In the genomic region with DNA sequence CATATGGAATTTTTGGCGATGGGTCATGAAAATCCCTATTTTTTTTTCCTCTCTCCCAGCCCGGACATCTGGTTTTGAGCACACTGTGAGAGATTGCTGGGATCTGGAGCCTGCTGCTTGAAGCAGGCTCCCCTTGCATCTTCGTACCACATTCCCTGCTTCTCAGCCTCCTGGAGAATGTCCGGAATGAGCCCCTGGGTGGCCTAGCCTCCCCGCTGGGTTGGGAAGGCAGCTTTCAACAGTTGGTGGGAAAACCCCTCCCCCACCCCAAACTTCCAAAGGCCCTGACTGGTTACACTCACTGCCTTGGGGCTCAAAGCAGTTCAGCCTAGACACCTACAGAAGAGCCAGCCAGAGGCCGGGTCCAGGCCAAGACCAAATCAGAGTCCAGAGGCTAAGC, we compare ENCODE assay signal across 9 mouse cellular contexts. TPM values are rescaled to one million over a fixed set of nuclear protein-coding genes. Genes with fewer than 3 reads are reported as not detected.
DNase-seq lines count a peak whose midpoint lies in the region; ATAC-seq and TF ChIP-seq lines count a peak whose summit lies in the region.
"Had no signal": no experiment of that assay in that cellular context is flagged by ENCODE, and none has a peak within 500 bp of the region (broad histone marks: within the 10 kb centered on the region; RNA-seq: fewer than 3 reads in every experiment).

No protein-coding gene starts in this region.

- no peak overlapping the region for H3K9ac ChIP-seq in liver, postnatal 0 days (replicated peaks)
- H3K9ac ChIP-seq in embryonic facial prominence, embryonic 13.5 days, result 0 out of 2 replicates have a peak overlapping the region, but pooled peaks have one; percentile 1

- H3K4me3 ChIP-seq in liver, postnatal 0 days (ENCODE audit: low read depth, low read length), result no peak overlapping the region
- no peak overlapping the region for H3K4me3 ChIP-seq in embryonic facial prominence, embryonic 13.5 days

- no peak overlapping the region for H3K27ac ChIP-seq in liver, postnatal 0 days (ENCODE audit: low read depth)
- H3K27ac ChIP-seq in embryonic facial prominence, embryonic 13.5 days, result peak overlapping the region; percentile 95

- TF ChIP-seq CTCF in liver, postnatal 0 days (IDR thresholded peaks at IDR 0.05; ENCODE audit: low read depth), result no peak

- WGBS in liver, postnatal 0 days (ENCODE audit: insufficient replicate concordance), result 74% methylated on average over 6 of the region's 6 CpGs
- WGBS in embryonic facial prominence, embryonic 13.5 days, result 3% methylated on average over 6 of the region's 6 CpGs

- ATAC-seq in liver, postnatal 0 days, result no peak
- ATAC-seq in embryonic facial prominence, embryonic 13.5 days (ENCODE audit: insufficient number of reproducible peaks, insufficient read depth, low FRiP score, low TSS enrichment, low read depth), result peak; percentile 22; the same call in 1 of the 2 replicates
- no peak for ATAC-seq in erythroblast, adult 5-6 weeks (replicated peaks; ENCODE audit: low FRiP score, poor library complexity, severe bottlenecking)

- peaks cover 6% of the 10 kb centered on the region for H3K4me1 ChIP-seq in liver, postnatal 0 days (ENCODE audit: insufficient read depth)
- peaks cover 54% of the 10 kb centered on the region for H3K4me1 ChIP-seq in embryonic facial prominence, embryonic 13.5 days

- no peaks in the 10 kb centered on the region for H3K27me3 ChIP-seq in liver, postnatal 0 days (ENCODE audit: insufficient read depth, low read length)
- H3K27me3 ChIP-seq in embryonic facial prominence, embryonic 13.5 days, result no peaks in the 10 kb centered on the region

- DNase-seq in liver (peak; percentile 44), R1 (ENCODE audit: low read depth, low spot score) (peak; percentile 75)
- no peak for DNase-seq in liver, postnatal 0 days
- peak; percentile 49 to 76 for DNase-seq in lung, postnatal 4 days
- DNase-seq in urinary bladder, postnatal 10 days (ENCODE audit: low spot score), result no peak
- no peak for DNase-seq in urinary bladder, postnatal 36 days (ENCODE audit: low spot score in 2 of 2)
- DNase-seq: cerebellum, postnatal 36 days had no signal

- H3K4me2 ChIP-seq in liver, postnatal 0 days (ENCODE audit: low read depth, low read length), result no peak overlapping the region
- H3K4me2 ChIP-seq in embryonic facial prominence, embryonic 13.5 days, result 0 out of 2 replicates have a peak overlapping the region, but pooled peaks have one; percentile 11

- no peak for TF ChIP-seq EP300 in liver, postnatal 0 days (IDR thresholded peaks at IDR 0.05; ENCODE audit: low read depth)

- H3K36me3 ChIP-seq in liver, postnatal 0 days (replicated peaks; ENCODE audit: insufficient read depth, low read length), result no peaks in the 10 kb centered on the region
- H3K36me3 ChIP-seq in embryonic facial prominence, embryonic 13.5 days, result no peaks in the 10 kb centered on the region

- no peaks in the 10 kb centered on the region for H3K9me3 ChIP-seq in liver, postnatal 0 days (ENCODE audit: low read length)
- H3K9me3 ChIP-seq in embryonic facial prominence, embryonic 13.5 days, result no peaks in the 10 kb centered on the region

RNA-seq across cellular contexts. Expression of a gene that starts 5.8 kb away (rescaled TPM):
- 3.1 and 3.4 TPM in 2 replicates for polyA plus RNA-seq in liver, postnatal 0 days (2015; fragmentation: Nextera tagmentation; extraction: Ambion mirVana)
- 35.1 and 36.2 TPM in 2 replicates for polyA plus RNA-seq in embryonic facial prominence, embryonic 13.5 days (2015; fragmentation: Nextera tagmentation; extraction: Ambion mirVana)
- 15.8 and 18.2 TPM in 2 replicates for total RNA-seq in erythroblast, adult 5-6 weeks (2015; ENCODE audit: low replicate concordance)
- 6.0 and 8.0 TPM in 2 replicates for total RNA-seq in erythroblast, adult 5-6 weeks (2017; ENCODE audit: low replicate concordance)

Comparison
In these comparisons a context has a peak if more than half of its experiments do, and no peak if none do; other contexts are left out.
1. DNase-seq: peak in liver (single experiment), R1 (single experiment) and lung, postnatal 4 days (2 of 2); none in liver, postnatal 0 days (single experiment), urinary bladder, postnatal 10 days (single experiment) and urinary bladder, postnatal 36 days (0 of 2).